Mouse (Mus musculus): ENCODE results near the gene Kif6.

Gene Kif6

DNA sequence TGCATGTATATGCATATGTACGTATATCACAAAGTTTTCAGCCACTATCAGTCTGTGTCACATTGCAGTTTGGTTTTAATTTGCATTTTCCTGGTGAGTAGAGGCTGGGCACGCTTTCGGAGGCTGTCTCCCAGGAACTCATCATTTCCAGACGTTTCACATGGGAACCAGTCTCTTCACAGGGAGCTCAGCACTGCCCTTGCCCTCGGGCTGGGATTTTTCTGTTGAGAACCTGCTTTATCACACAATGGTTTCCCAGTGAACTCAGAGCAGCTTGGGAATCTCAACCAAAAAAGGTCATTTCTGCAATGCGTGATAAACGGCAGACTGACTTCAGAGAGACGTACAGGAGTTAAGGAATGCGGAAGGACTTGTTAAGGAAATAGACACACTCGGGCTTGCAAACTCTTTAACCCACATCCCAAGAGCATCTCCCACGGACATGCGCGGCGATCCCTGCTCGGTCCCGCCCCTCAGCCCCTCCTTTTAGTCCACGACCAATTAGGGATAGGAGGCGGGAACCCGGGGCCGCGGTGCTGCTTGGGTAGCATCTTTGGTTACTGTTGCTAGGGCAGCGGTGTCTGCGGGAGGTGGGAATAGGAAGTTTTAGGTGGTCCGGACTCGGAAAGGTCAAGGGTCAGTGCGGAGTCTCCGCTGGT is at the start of gene Kif6:
Kif6 (plus strand) TSS at position 560 of the 659 bp plus-strand sequence.
- DNase-seq = peak; percentile 64

DNA sequence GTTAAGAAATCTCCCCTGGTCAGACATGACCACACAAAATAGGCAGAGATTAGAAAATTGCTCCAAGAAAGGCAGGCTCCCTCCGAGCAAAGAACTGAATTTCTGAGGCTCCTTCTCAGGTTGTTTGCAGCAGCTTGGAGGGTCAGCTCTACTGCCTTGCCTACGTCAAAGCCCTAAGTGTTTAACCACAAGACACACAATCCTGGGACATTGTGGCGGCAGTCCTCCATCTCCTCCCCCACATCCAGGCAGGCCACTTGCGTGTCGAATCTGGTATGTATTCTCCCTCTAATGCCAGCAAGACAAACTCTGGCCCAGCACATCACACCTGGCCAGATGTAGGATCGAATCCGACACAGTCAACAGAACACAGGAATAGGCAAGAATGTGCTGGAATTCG is 46.2 kb upstream of the Kif6 start:
- DNase-seq = no peak

DNA sequence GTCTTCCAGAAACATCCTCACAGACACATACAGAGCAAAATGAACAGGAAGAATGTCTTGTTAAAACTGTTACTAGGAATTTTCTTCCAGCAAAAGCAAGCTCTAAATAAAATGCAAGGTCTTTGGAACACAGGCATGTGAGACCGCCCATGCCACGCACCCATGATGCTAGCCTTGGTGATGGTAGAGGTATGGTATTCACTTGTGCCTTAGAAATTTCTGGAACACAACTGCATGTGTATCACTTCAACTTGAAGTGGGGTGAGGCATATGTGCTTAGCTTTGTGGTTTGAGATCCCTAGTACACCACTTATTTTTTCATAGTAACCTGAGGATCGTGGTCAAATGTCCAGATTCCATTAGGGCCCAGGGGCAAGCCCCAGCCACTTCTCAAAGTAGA is 37.6 kb upstream of the Kif6 start:
- DNase-seq = no peak

DNA sequence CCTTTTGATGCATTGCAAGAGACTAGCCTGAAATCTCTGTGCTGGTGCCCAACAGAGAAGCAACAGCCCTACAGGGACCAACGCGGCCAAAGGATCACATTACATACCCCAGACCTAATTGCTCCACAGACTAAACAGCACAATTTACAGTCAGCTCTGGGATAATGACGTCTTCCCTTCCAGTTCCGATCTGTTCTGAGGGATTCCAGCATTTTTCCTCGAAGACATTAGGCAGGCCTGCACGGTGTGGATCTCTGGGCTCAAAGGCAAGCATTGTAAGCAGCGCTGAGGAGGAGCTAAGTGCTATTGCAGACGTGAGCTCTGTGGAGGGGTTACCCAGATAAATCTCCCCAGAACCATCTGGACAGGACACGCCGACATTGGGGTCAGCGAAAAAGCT is 32.5 kb upstream of the Kif6 start:
- DNase-seq = no peak

GRCm38 (mm10) chr17:49590051-49590450 is 24.9 kb upstream of the Kif6 start:
- no peak for DNase-seq

- DNase-seq = no peak
Observed at GRCm38 (mm10) chr17:49605397-49605796, 9.5 kb upstream of the Kif6 start.

DNA sequence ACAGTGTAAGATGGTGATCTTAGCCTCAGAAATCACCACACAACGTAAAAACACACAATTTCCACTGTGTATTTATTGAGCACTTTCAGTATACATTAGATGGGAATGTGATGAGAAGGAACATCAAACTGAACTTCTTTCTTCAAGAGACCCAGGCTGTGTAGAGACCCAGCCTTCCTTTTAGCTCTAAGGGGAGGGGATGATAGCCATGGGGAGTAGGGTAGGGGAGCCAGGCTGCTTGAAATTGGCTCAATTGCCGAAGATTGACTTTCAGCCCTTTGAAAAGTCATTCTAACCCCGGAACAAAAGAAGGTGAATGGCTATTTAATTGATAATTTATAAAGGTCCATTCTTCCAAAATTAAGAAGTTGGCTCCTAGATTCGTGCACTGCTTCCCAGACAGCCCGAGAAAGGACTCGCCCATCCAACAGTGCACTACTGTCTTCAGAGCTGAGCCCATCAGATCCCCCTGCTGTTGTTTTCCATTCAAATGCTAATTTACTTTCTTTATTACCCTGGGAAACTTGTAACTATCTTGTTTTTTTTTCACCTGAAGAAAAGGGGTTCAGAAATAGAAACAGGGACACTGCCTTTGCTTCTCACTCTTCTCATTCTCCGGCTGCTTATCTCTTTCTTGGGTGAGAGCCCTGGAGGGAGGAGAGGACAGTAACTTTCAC is 7.4 kb upstream of the Kif6 start:
- DNase-seq = no peak

DNA sequence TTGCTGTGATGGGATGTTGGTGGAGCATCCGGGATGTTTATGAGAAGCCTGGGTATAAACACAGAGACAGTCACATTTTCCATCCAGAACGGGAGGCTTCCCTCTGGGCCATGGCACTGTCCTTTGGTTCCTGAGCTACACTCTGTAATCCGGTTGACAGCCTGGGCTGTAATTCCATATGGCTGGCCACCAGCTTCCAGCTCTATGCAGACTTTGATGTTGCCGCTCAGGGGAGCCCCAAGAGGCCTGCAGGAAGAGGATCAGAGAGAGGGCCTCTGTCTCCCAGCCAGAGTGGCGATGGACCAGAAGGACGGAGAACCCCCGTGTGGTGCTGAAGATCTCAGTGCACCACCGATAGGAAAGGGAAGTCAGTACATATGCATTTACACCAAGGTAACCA is 4.6 kb upstream of the Kif6 start:
- DNase-seq = no peak

DNA sequence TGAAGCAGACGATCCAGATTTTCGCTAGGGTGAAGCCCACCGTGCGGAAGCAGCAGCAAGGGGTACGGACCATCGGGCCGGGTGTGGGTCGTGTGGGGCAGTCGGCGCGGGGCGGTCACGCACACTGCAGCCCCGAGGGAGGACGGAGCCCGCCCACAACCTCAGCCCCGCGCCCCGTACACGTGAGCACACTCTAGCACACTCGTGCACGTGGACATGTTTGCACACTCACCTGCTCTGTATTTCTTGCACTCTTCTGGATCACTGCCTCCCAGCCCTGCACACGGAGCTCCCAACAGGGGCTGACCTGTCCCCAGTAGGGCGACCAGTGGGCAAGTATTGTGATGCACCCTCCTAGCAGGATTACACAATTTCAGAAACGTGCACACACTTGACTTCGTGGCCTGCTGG is 310 bp downstream of the Kif6 start:
- no peak for DNase-seq

DNA sequence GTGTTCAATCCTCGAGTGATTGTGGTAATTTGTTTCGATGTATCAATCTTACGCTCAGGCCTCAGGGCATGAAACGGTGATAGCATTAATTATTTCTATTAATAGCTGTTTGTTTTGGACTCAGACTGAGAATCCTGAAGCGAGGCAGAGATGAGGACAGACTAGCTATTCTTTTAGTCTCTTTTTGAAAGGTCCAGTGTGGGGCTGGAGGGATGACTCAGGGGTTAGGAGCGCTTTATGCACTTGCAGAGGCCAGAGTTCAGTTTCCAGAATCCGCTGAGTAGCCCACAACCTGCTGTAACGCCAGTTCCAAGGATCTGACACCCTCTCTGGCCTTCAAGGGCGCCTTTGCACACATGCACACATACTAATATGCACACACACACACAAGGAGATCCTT is 9.6 kb downstream of the Kif6 start:
- no peak for DNase-seq

GRCm38 (mm10) chr17:49627011-49627794 is 12.3 kb downstream of the Kif6 start:
- peak; percentile 52 for DNase-seq

GRCm38 (mm10) chr17:49628875-49629274 is 13.9 kb downstream of the Kif6 start:
- DNase-seq = no peak

- DNase-seq = no peak
Observed at GRCm38 (mm10) chr17:49633041-49633440, 18.1 kb downstream of the Kif6 start.

GRCm38 (mm10) chr17:49641903-49642302 is 27.0 kb downstream of the Kif6 start:
- DNase-seq = no peak

DNA sequence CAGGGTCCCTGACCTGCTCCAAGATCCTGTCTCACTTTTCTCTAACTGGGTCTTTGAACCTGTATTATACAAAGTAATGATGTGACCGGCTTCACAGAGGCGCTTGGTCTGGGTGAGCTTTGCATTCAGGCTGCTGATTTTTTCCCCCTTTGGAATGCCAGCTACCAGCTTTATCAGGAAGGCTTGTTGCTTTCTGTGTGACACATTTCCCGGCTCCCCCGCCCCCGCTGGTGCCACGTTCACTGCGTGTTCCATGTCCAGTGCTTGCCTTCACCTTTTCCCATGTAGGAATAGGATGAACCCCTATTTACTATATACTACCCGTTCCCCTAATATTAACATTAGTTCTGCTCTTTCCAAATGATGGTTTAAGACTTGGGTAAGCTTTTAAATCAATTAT is 27.4 kb downstream of the Kif6 start:
- no peak for DNase-seq

- no peak for DNase-seq
Observed at GRCm38 (mm10) chr17:49642889-49643490, 28.1 kb downstream of the Kif6 start.

DNA sequence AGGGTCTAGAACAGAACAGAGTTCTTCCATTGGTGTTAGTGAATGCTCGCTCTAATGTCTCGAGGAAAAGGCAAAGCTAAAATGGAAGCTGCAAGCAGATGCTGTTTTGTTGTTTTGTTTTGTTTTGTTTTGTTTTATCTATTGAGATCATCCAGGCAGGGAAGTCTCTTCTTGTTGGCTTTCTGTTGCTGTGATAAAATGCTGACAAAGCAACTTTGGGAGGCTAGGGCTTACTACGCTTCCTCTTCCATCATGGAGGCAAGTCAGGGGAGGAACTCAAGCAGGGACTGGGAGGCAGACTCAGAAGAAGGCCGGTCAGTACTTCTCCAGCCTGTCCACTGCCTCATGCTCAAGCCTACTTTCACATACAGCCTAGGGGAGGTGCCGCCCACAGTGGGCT is 31.3 kb downstream of the Kif6 start:
- no peak for DNase-seq

- no peak for DNase-seq
Observed at GRCm38 (mm10) chr17:49648970-49649369, 34.0 kb downstream of the Kif6 start.

GRCm38 (mm10) chr17:49649394-49649793 is 34.5 kb downstream of the Kif6 start:
- DNase-seq = no peak

DNA sequence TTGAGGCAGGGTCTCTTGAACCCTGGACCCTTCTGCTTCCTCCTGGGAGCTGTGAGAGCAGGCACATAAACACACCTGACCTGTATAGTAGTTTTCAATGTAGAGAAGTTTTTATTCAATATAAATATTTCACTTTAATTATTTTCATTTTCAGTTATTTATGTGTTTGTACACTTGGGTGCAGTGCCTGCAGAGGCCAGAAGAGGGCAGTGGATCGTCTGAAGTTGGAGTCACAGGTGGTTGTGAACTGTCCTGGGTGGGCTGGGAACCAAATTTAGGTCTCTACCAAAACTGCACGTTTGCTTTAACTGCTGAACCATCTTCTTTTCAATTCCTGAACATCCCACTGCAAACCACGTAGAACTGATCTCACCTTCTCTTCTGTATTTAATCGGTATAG is 35.4 kb downstream of the Kif6 start:
- no peak for DNase-seq

GRCm38 (mm10) chr17:49652357-49652756 is 37.4 kb downstream of the Kif6 start:
- no peak for DNase-seq

GRCm38 (mm10) chr17:49652800-49653199 is 37.9 kb downstream of the Kif6 start:
- DNase-seq = no peak

DNA sequence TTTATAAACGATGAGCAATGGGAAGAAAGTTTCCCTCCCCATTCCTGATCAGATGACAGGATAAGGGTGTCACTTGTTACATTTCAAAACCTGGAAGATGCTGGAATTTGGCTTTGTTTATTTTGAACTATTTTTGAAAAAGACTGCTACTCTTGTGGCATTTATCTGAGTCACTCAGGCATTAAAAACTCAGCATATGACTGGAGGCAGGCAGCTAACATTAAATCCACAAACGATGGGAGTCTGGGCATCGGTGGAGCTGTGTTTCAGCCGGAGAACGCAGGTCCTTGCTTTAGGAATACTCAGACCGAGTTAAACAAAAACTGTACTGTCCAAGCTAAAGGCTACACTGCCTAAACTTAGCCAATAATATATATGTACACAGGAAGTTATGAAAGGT is 46.7 kb downstream of the Kif6 start:
- no peak for DNase-seq

GRCm38 (mm10) chr17:49666728-49667127 is 51.8 kb downstream of the Kif6 start:
- DNase-seq = no peak

All from kidney, adult 18-20 months (tissue).